Mouse (Mus musculus) megakaryocyte, embryonic 14.5 days (primary cell): ENCODE results near the gene Dnhd1. TPM values are rescaled to one million over a fixed set of nuclear protein-coding genes. Genes with fewer than 3 reads are reported as not detected.
A peak's percentile ranks its signal among the peaks of the same experiment; 100 is the strongest.

Experiments used
- H3K27me3 ChIP-seq: replicated peaks from 2 replicates; pipeline ENCODE3; 2012; ENCODE audit warnings: inconsistent platforms
- H3K36me3 ChIP-seq: replicated peaks from 2 replicates; pipeline ENCODE3; 2012; ENCODE audit warnings: low read length, inconsistent platforms, mixed read lengths
- H3K4me1 ChIP-seq: 2 replicates; pipeline ENCODE4 v1.6.1; 2012; ENCODE audit warnings: inconsistent platforms
- H3K4me3 ChIP-seq: replicated peaks from 2 replicates; pipeline ENCODE3; 2012; ENCODE audit warnings: moderate library complexity, mild to moderate bottlenecking, inconsistent platforms
- H3K9me3 ChIP-seq: 2 replicates; pipeline ENCODE4 v1.6.1; 2012; ENCODE audit warnings: inconsistent platforms
- FLI1 ChIP-seq: IDR thresholded peaks from 2 replicates; pipeline ENCODE4 v1.6.1; 2012; ENCODE audit warnings: low read length, inconsistent platforms, mixed read lengths
- GATA1 ChIP-seq: IDR thresholded peaks from 3 replicates; pipeline ENCODE4 v1.6.1; 2012; ENCODE audit warnings: mixed read lengths, low read length, inconsistent platforms, borderline replicate concordance
- polyA plus RNA-seq: library from polyadenylated mRNA; stranded (reverse); fragments of >175 nt; gene quantifications from 2 replicates; pipeline ENCODE4 v1.2.3, GENCODE M21; 2012; ENCODE audit warnings: low replicate concordance; ENCODE audit not compliant: insufficient read depth

Dnhd1 gene
- polyA plus RNA-seq, 1 experiment = 0.63 TPM

GRCm38 (mm10) chr7:105751491-105752433 is 101.1 kb downstream of the Dnhd1 start, which contains the start of gene Tpp1:
Gene Tpp1 (minus strand): TSS chr7:105752235.
- peaks cover 27% of the 10 kb centered on the region for H3K27me3 ChIP-seq
- peaks cover 42% of the 10 kb centered on the region for H3K36me3 ChIP-seq
- TF ChIP-seq GATA1 = no peak
- no peak for TF ChIP-seq FLI1
- H3K9me3 ChIP-seq = no peaks in the 10 kb centered on the region
- H3K4me3 ChIP-seq = peak within 1 kb of the TSS; percentile 98
- peaks cover 42% of the 10 kb centered on the region for H3K4me1 ChIP-seq

GRCm38 (mm10) chr7:105752716-105753115 is 102.1 kb downstream of the Dnhd1 start:
- TF ChIP-seq FLI1 (no peak), GATA1 (no peak)
- peaks cover 32% of the 10 kb centered on the region for H3K36me3 ChIP-seq
- H3K4me1 ChIP-seq = peaks cover 42% of the 10 kb centered on the region
- H3K9me3 ChIP-seq = no peaks in the 10 kb centered on the region
- H3K4me3 ChIP-seq = no peak overlapping the region
- H3K27me3 ChIP-seq = peaks cover 36% of the 10 kb centered on the region

- Histone ChIP-seq H3K4me3 (no peak overlapping the region), H3K27me3 (peaks cover 41% of the 10 kb centered on the region), H3K36me3 (peaks cover 27% of the 10 kb centered on the region), H3K9me3 (no peaks in the 10 kb centered on the region), H3K4me1 (peaks cover 42% of the 10 kb centered on the region)
- TF ChIP-seq FLI1 = no peak
Observed at GRCm38 (mm10) chr7:105753281-105753680, 102.7 kb downstream of the Dnhd1 start.

GRCm38 (mm10) chr7:105761813-105762484 is 111.3 kb downstream of the Dnhd1 start:
- Histone ChIP-seq H3K4me3 (peak overlapping the region; percentile 81), H3K9me3 (peaks cover 23% of the 10 kb centered on the region), H3K4me1 (peaks cover 29% of the 10 kb centered on the region), H3K27me3 (peaks cover 81% of the 10 kb centered on the region), H3K36me3 (no peaks in the 10 kb centered on the region)
- TF ChIP-seq GATA1 = no peak
- TF ChIP-seq FLI1 = no peak

GRCm38 (mm10) chr7:105762517-105763270 is 112.1 kb downstream of the Dnhd1 start:
- Histone ChIP-seq H3K27me3 (peaks cover 77% of the 10 kb centered on the region), H3K4me1 (peaks cover 34% of the 10 kb centered on the region), H3K9me3 (peaks cover 23% of the 10 kb centered on the region), H3K4me3 (peak overlapping the region; percentile 69), H3K36me3 (no peaks in the 10 kb centered on the region)
- TF ChIP-seq FLI1 (no peak), GATA1 (no peak)

GRCm38 (mm10) chr7:105764331-105764730 is 113.7 kb downstream of the Dnhd1 start:
- peaks cover 33% of the 10 kb centered on the region for H3K4me1 ChIP-seq
- H3K4me3 ChIP-seq = no peak overlapping the region
- peaks cover 65% of the 10 kb centered on the region for H3K27me3 ChIP-seq
- no peaks in the 10 kb centered on the region for H3K36me3 ChIP-seq
- H3K9me3 ChIP-seq = peaks cover 23% of the 10 kb centered on the region
- no peak for TF ChIP-seq GATA1
- TF ChIP-seq FLI1 = no peak

- Histone ChIP-seq H3K36me3 (no peaks in the 10 kb centered on the region), H3K27me3 (peaks cover 69% of the 10 kb centered on the region), H3K9me3 (peaks cover 14% of the 10 kb centered on the region), H3K4me3 (peak overlapping the region; percentile 9), H3K4me1 (peaks cover 21% of the 10 kb centered on the region)
- TF ChIP-seq FLI1 (no peak), GATA1 (no peak)
Observed at GRCm38 (mm10) chr7:105767729-105768165, 117.1 kb downstream of the Dnhd1 start.

- H3K27me3 ChIP-seq = peaks cover 63% of the 10 kb centered on the region
- H3K9me3 ChIP-seq = 0 out of 2 replicates have a peak, but pooled peaks cover 3% of the 10 kb centered on the region
- no peaks in the 10 kb centered on the region for H3K36me3 ChIP-seq
- H3K4me3 ChIP-seq = no peak overlapping the region
- TF ChIP-seq FLI1 (no peak), GATA1 (no peak)
- H3K4me1 ChIP-seq = peaks cover 24% of the 10 kb centered on the region
Observed at GRCm38 (mm10) chr7:105769959-105770358, 119.3 kb downstream of the Dnhd1 start.

Other genes with a start within 250 kb of the Dnhd1 start
- not detected in 2 replicates for gene Cnga4, start 246.3 kb upstream of the Dnhd1 start, polyA plus RNA-seq
- not detected in 2 replicates for gene Cckbr, start 225.1 kb upstream of the Dnhd1 start, polyA plus RNA-seq
- 1.0 TPM in 1 of 2 replicates, not detected in the other for gene Cavin3, start 168.5 kb upstream of the Dnhd1 start, polyA plus RNA-seq
- 33.2 and 48.4 TPM in 2 replicates for gene Smpd1, start 96.5 kb upstream of the Dnhd1 start, polyA plus RNA-seq
- 4.3 and 6.3 TPM in 2 replicates for gene Apbb1, start 69.2 kb upstream of the Dnhd1 start, polyA plus RNA-seq
- not detected in 2 replicates for gene Hpx, start 50.7 kb upstream of the Dnhd1 start, polyA plus RNA-seq
- gene Trim3, start 17.3 kb upstream of the Dnhd1 start, polyA plus RNA-seq = 5.4 and 7.3 TPM in 2 replicates
- 588 and 794 TPM in 2 replicates for gene Timm10b, start 10.8 kb upstream of the Dnhd1 start, polyA plus RNA-seq
- 18.8 and 50.9 TPM in 2 replicates for gene Arfip2, start 10.4 kb upstream of the Dnhd1 start, polyA plus RNA-seq
- gene Gm45799, start 10.3 kb upstream of the Dnhd1 start, polyA plus RNA-seq = 276 and 880 TPM in 2 replicates
- gene Ilk, start 85.8 kb downstream of the Dnhd1 start, polyA plus RNA-seq = 241 and 315 TPM in 2 replicates
- gene Rrp8, start 86.6 kb downstream of the Dnhd1 start, polyA plus RNA-seq = 20.7 and 32.3 TPM in 2 replicates
- 411 and 429 TPM in 2 replicates for gene Taf10, start 93.5 kb downstream of the Dnhd1 start, polyA plus RNA-seq
- 37.7 and 43.0 TPM in 2 replicates for gene Tpp1, start 101.4 kb downstream of the Dnhd1 start, polyA plus RNA-seq
- gene Dchs1, start 136.8 kb downstream of the Dnhd1 start, polyA plus RNA-seq = 0.27 and 0.74 TPM in 2 replicates
- 274 and 553 TPM in 2 replicates for gene Mrpl17, start 160.3 kb downstream of the Dnhd1 start, polyA plus RNA-seq